Mouse (Mus musculus): Measurements from ENCODE around the gene Gm49366. TPM values are rescaled to one million over a fixed set of nuclear protein-coding genes. Genes with fewer than 3 reads are reported as not detected.
A peak's percentile ranks its signal among the peaks of the same experiment; 100 is the strongest.
"Not testable (repeated sequence)": the region's sequence is repeated elsewhere in the genome, so short reads cannot be mapped to it uniquely, and the experiment has no call there.

Gene Gm49366
- not detected in 2 replicates for polyA plus RNA-seq (2015; fragmentation: Nextera tagmentation; extraction: Ambion mirVana)

- Histone ChIP-seq H3K4me2 (ENCODE audit: low read length) (peak within 1 kb of the TSS; percentile 64), H3K4me3 (replicated peaks; ENCODE audit: low read length) (peak within 1 kb of the TSS; percentile 45), H3K9ac (replicated peaks; ENCODE audit: low read depth, low read length) (peak within 1 kb of the TSS; percentile 55)
- H3K9me3 ChIP-seq (ENCODE audit: control insufficient read depth, low read length); H3K27ac ChIP-seq (ENCODE audit: low read length); H3K27me3 ChIP-seq (replicated peaks; ENCODE audit: control insufficient read depth, insufficient read depth, low read length); H3K36me3 ChIP-seq (ENCODE audit: control insufficient read depth, insufficient read depth); H3K4me1 ChIP-seq (replicated peaks; ENCODE audit: control insufficient read depth, insufficient read depth, low read length); ATAC-seq: not testable (repeated sequence)
- WGBS, result 2% methylated on average over 39 of the region's 39 CpGs
Observed at GRCm38 (mm10) chr12:84038691-84039111, at the start of gene Gm49366. Gm49366 (plus strand) TSS chr12:84038935.

- Histone ChIP-seq H3K27me3 (replicated peaks; ENCODE audit: control insufficient read depth, insufficient read depth, low read length) (no peaks in the 10 kb centered on the region), H3K27ac (ENCODE audit: low read length) (no peak overlapping the region), H3K4me1 (replicated peaks; ENCODE audit: control insufficient read depth, insufficient read depth, low read length) (peaks cover 5% of the 10 kb centered on the region; the same call in 1 of the 2 replicates), H3K36me3 (ENCODE audit: control insufficient read depth, insufficient read depth) (no peaks in the 10 kb centered on the region), H3K4me2 (ENCODE audit: low read length) (no peak overlapping the region), H3K9me3 (ENCODE audit: control insufficient read depth, low read length) (no peaks in the 10 kb centered on the region), H3K4me3 (replicated peaks; ENCODE audit: low read length) (no peak overlapping the region), H3K9ac (replicated peaks; ENCODE audit: low read depth, low read length) (no peak overlapping the region)
- 96% methylated on average over 4 of the region's 4 CpGs for WGBS
- no peak for ATAC-seq
Observed at GRCm38 (mm10) chr12:83989378-83989777, 49.4 kb upstream of the Gm49366 start.

GRCm38 (mm10) chr12:83997221-83997620 lies 41.5 kb upstream of the Gm49366 start:
- no peak for ATAC-seq
- 62% methylated on average over 2 of the region's 2 CpGs for WGBS

GRCm38 (mm10) chr12:83998341-83999107 lies 40.2 kb upstream of the Gm49366 start:
- no peak overlapping the region for H3K4me3 ChIP-seq (replicated peaks; ENCODE audit: low read length)
- 51% methylated on average over 11 of the region's 11 CpGs for WGBS
- no peak overlapping the region for H3K4me2 ChIP-seq (ENCODE audit: low read length)
- peak; percentile 86 for ATAC-seq
- H3K27ac ChIP-seq (ENCODE audit: low read length), result peak overlapping the region; percentile 82
- H3K4me1 ChIP-seq (replicated peaks; ENCODE audit: control insufficient read depth, insufficient read depth, low read length), result 0 out of 2 replicates have a peak, but pooled peaks cover 3% of the 10 kb centered on the region
- H3K9ac ChIP-seq (replicated peaks; ENCODE audit: low read depth, low read length), result no peak overlapping the region
- H3K36me3 ChIP-seq (ENCODE audit: control insufficient read depth, insufficient read depth), result no peaks in the 10 kb centered on the region
- H3K9me3 ChIP-seq (ENCODE audit: control insufficient read depth, low read length), result no peaks in the 10 kb centered on the region; the same call in 1 of the 2 replicates
- H3K27me3 ChIP-seq (replicated peaks; ENCODE audit: control insufficient read depth, insufficient read depth, low read length), result no peaks in the 10 kb centered on the region

More at GRCm38 (mm10) chr12:83997221-83997620, 41.5 kb upstream of the Gm49366 start:
- no peaks in the 10 kb centered on the region for H3K9me3 ChIP-seq (ENCODE audit: control insufficient read depth, low read length)
- H3K4me3 ChIP-seq (replicated peaks; ENCODE audit: low read length), result no peak overlapping the region
- H3K9ac ChIP-seq (replicated peaks; ENCODE audit: low read depth, low read length), result no peak overlapping the region
- no peak overlapping the region for H3K27ac ChIP-seq (ENCODE audit: low read length)
- 0 out of 2 replicates have a peak, but pooled peaks cover 3% of the 10 kb centered on the region for H3K4me1 ChIP-seq (replicated peaks; ENCODE audit: control insufficient read depth, insufficient read depth, low read length)
- no peak overlapping the region for H3K4me2 ChIP-seq (ENCODE audit: low read length)
- no peaks in the 10 kb centered on the region for H3K27me3 ChIP-seq (replicated peaks; ENCODE audit: control insufficient read depth, insufficient read depth, low read length)
- H3K36me3 ChIP-seq (ENCODE audit: control insufficient read depth, insufficient read depth), result no peaks in the 10 kb centered on the region

- not testable (repeated sequence) for H3K4me2 ChIP-seq (ENCODE audit: low read length); H3K27me3 ChIP-seq (replicated peaks; ENCODE audit: control insufficient read depth, insufficient read depth, low read length); H3K27ac ChIP-seq (ENCODE audit: low read length); H3K9ac ChIP-seq (replicated peaks; ENCODE audit: low read depth, low read length); H3K4me3 ChIP-seq (replicated peaks; ENCODE audit: low read length); ATAC-seq; H3K9me3 ChIP-seq (ENCODE audit: control insufficient read depth, low read length); H3K4me1 ChIP-seq (replicated peaks; ENCODE audit: control insufficient read depth, insufficient read depth, low read length); H3K36me3 ChIP-seq (ENCODE audit: control insufficient read depth, insufficient read depth)
- 71% methylated on average over 8 of the region's 8 CpGs for WGBS
Observed at GRCm38 (mm10) chr12:83999237-83999636, 39.5 kb upstream of the Gm49366 start.

- H3K27ac ChIP-seq (ENCODE audit: low read length), result no peak overlapping the region
- H3K36me3 ChIP-seq (ENCODE audit: control insufficient read depth, insufficient read depth), result no peaks in the 10 kb centered on the region
- H3K4me2 ChIP-seq (ENCODE audit: low read length), result no peak overlapping the region
- H3K9me3 ChIP-seq (ENCODE audit: control insufficient read depth, low read length), result no peaks in the 10 kb centered on the region; the same call in 1 of the 2 replicates
- no peak overlapping the region for H3K9ac ChIP-seq (replicated peaks; ENCODE audit: low read depth, low read length)
- ATAC-seq, result no peak
- no peaks in the 10 kb centered on the region for H3K27me3 ChIP-seq (replicated peaks; ENCODE audit: control insufficient read depth, insufficient read depth, low read length)
- no peak overlapping the region for H3K4me3 ChIP-seq (replicated peaks; ENCODE audit: low read length)
- 92% methylated on average over 3 of the region's 3 CpGs for WGBS
- H3K4me1 ChIP-seq (replicated peaks; ENCODE audit: control insufficient read depth, insufficient read depth, low read length), result 0 out of 2 replicates have a peak, but pooled peaks cover 3% of the 10 kb centered on the region
Observed at GRCm38 (mm10) chr12:84000418-84000817, 38.3 kb upstream of the Gm49366 start.

- 97% methylated on average over 1 of the region's 1 CpGs for WGBS
Observed at GRCm38 (mm10) chr12:84003866-84004265, 34.9 kb upstream of the Gm49366 start.

GRCm38 (mm10) chr12:84008251-84008650 lies 30.5 kb upstream of the Gm49366 start:
- H3K4me2 ChIP-seq (ENCODE audit: low read length), result no peak overlapping the region
- peaks cover 26% of the 10 kb centered on the region for H3K4me1 ChIP-seq (replicated peaks; ENCODE audit: control insufficient read depth, insufficient read depth, low read length)
- no peak for ATAC-seq
- no peaks in the 10 kb centered on the region for H3K9me3 ChIP-seq (ENCODE audit: control insufficient read depth, low read length)
- H3K4me3 ChIP-seq (replicated peaks; ENCODE audit: low read length), result no peak overlapping the region
- WGBS, result 85% methylated on average over 12 of the region's 12 CpGs
- H3K36me3 ChIP-seq (ENCODE audit: control insufficient read depth, insufficient read depth), result no peaks in the 10 kb centered on the region
- H3K27me3 ChIP-seq (replicated peaks; ENCODE audit: control insufficient read depth, insufficient read depth, low read length), result no peaks in the 10 kb centered on the region
- H3K9ac ChIP-seq (replicated peaks; ENCODE audit: low read depth, low read length), result no peak overlapping the region
- H3K27ac ChIP-seq (ENCODE audit: low read length), result no peak overlapping the region; the same call in 1 of the 2 replicates

More at GRCm38 (mm10) chr12:84003866-84004265, 34.9 kb upstream of the Gm49366 start:
- no peak overlapping the region for H3K27ac ChIP-seq (ENCODE audit: low read length)
- no peaks in the 10 kb centered on the region for H3K27me3 ChIP-seq (replicated peaks; ENCODE audit: control insufficient read depth, insufficient read depth, low read length)
- peaks cover 6% of the 10 kb centered on the region for H3K4me1 ChIP-seq (replicated peaks; ENCODE audit: control insufficient read depth, insufficient read depth, low read length)
- H3K36me3 ChIP-seq (ENCODE audit: control insufficient read depth, insufficient read depth), result no peaks in the 10 kb centered on the region
- ATAC-seq, result no peak
- H3K4me2 ChIP-seq (ENCODE audit: low read length), result no peak overlapping the region
- H3K9me3 ChIP-seq (ENCODE audit: control insufficient read depth, low read length), result no peaks in the 10 kb centered on the region; the same call in 1 of the 2 replicates
- no peak overlapping the region for H3K9ac ChIP-seq (replicated peaks; ENCODE audit: low read depth, low read length)
- no peak overlapping the region for H3K4me3 ChIP-seq (replicated peaks; ENCODE audit: low read length)

GRCm38 (mm10) chr12:84008729-84009128 lies 30.0 kb upstream of the Gm49366 start:
- Histone ChIP-seq H3K9ac (replicated peaks; ENCODE audit: low read depth, low read length) (peak overlapping the region; percentile 55; the same call in 1 of the 2 replicates), H3K36me3 (ENCODE audit: control insufficient read depth, insufficient read depth) (no peaks in the 10 kb centered on the region), H3K4me2 (ENCODE audit: low read length) (peak overlapping the region; percentile 55), H3K9me3 (ENCODE audit: control insufficient read depth, low read length) (no peaks in the 10 kb centered on the region), H3K27me3 (replicated peaks; ENCODE audit: control insufficient read depth, insufficient read depth, low read length) (no peaks in the 10 kb centered on the region), H3K4me1 (replicated peaks; ENCODE audit: control insufficient read depth, insufficient read depth, low read length) (peaks cover 26% of the 10 kb centered on the region), H3K4me3 (replicated peaks; ENCODE audit: low read length) (peak overlapping the region; percentile 52), H3K27ac (ENCODE audit: low read length) (peak overlapping the region; percentile 58)
- 41% methylated on average over 8 of the region's 8 CpGs for WGBS
- ATAC-seq, result no peak; the same call in 1 of the 2 replicates
